Mouse (Mus musculus): ENCODE measurements at regions not wholly inside any gene's neighbourhood (a gene's known extent, or its start where the extent isn't known, plus 50 kb on each side); places are given as distances from the start of the nearest gene placed in this dataset.

DNA sequence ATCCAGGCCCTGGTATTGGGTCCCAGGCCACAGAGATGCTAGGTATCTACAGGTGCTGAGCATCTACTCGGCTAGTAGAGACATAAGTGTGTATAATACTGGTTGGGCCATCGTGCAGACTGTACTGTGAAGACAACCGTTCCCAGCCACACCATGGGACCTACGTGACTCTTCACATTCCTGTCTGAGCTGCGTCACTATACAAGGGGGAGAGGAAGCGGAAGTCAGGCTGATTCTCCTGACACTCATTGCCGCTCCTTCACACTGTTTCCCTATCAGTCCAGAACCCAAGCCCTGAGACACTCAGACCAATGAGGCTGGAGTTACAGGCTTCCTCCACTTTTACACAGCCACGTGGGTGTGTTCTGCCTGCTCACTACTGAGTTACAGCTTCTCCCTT is 181.1 kb downstream of the Ly86 start:
- H3K9ac ChIP-seq (replicated peaks; ENCODE audit: low read length), result no peak overlapping the region
- no peaks in the 10 kb centered on the region for H3K9me3 ChIP-seq (ENCODE audit: low read length)
- no peak overlapping the region for H3K4me2 ChIP-seq (ENCODE audit: low read depth, low read length)
- WGBS, result 87% methylated on average over 8 of the region's 8 CpGs
- no peaks in the 10 kb centered on the region for H3K36me3 ChIP-seq (ENCODE audit: insufficient read depth, low read length)
- no peak overlapping the region for H3K27ac ChIP-seq
- no peak overlapping the region for H3K4me3 ChIP-seq (ENCODE audit: low read length)
- H3K4me1 ChIP-seq (ENCODE audit: insufficient read depth, low read length), result no peaks in the 10 kb centered on the region
- H3K27me3 ChIP-seq (ENCODE audit: insufficient read depth, low read length), result no peaks in the 10 kb centered on the region
- DNase-seq (ENCODE audit: low spot score), result no peak
- no peak for ATAC-seq
- no peak for TF ChIP-seq CTCF (IDR thresholded peaks at IDR 0.05; ENCODE audit: low read depth)

DNA sequence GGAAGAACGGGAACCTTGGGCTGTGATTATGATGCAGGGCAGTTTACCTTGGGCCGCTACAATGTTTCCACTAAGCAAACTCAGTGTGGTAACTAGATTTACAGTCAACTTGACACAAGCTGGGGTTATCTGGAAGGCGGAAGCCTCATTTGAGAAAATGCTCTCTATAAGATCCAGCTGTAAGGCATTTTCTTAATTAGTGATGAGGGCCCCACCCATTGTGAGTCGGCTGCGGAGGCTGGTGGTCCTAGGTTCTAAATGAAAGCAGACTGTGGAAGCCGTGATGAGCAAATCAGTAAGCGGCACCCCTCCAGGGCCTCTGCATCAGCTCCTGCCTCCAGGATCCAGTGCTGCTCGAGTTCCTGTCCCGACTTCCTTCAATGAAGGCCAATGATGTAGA is 183.4 kb downstream of the Ly86 start:
- Histone ChIP-seq H3K9me3 (ENCODE audit: low read length) (no peaks in the 10 kb centered on the region), H3K27me3 (ENCODE audit: insufficient read depth, low read length) (no peaks in the 10 kb centered on the region), H3K27ac (no peak overlapping the region), H3K4me3 (ENCODE audit: low read length) (no peak overlapping the region), H3K4me2 (ENCODE audit: low read depth, low read length) (no peak overlapping the region), H3K4me1 (ENCODE audit: insufficient read depth, low read length) (no peaks in the 10 kb centered on the region), H3K9ac (replicated peaks; ENCODE audit: low read length) (no peak overlapping the region), H3K36me3 (ENCODE audit: insufficient read depth, low read length) (no peaks in the 10 kb centered on the region)
- DNase-seq (ENCODE audit: low spot score) (no peak), ATAC-seq (no peak)
- WGBS, result 66% methylated on average over 9 of the region's 9 CpGs
- TF ChIP-seq CTCF (IDR thresholded peaks at IDR 0.05; ENCODE audit: low read depth), result no peak

DNA sequence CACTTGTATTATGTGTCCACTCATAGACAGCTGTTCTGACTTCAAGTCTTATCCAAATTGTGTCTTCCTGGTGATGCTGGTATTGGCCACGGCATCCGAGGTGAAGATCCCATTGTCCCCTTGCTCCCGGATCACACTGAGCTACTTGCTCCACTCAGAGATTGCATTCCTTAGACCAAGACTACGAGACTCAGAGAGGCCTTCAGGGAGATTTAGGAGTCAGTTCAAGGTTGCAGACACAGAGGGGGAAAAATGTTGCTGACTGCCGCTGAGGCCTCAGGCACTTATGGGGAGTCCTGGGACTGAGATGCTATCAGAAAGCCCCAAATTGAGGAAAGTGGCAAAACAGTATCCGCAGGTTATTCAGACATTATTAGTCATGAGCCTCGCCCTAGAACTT is 183.9 kb downstream of the Ly86 start:
- Histone ChIP-seq H3K36me3 (ENCODE audit: insufficient read depth, low read length) (no peaks in the 10 kb centered on the region), H3K9ac (replicated peaks; ENCODE audit: low read length) (no peak overlapping the region), H3K9me3 (ENCODE audit: low read length) (no peaks in the 10 kb centered on the region), H3K4me3 (ENCODE audit: low read length) (no peak overlapping the region), H3K27me3 (ENCODE audit: insufficient read depth, low read length) (no peaks in the 10 kb centered on the region), H3K27ac (no peak overlapping the region), H3K4me1 (ENCODE audit: insufficient read depth, low read length) (no peaks in the 10 kb centered on the region), H3K4me2 (ENCODE audit: low read depth, low read length) (no peak overlapping the region)
- TF ChIP-seq CTCF (IDR thresholded peaks at IDR 0.05; ENCODE audit: low read depth), result no peak
- ATAC-seq, result no peak
- 77% methylated on average over 7 of the region's 7 CpGs for WGBS
- no peak for DNase-seq (ENCODE audit: low spot score)

DNA sequence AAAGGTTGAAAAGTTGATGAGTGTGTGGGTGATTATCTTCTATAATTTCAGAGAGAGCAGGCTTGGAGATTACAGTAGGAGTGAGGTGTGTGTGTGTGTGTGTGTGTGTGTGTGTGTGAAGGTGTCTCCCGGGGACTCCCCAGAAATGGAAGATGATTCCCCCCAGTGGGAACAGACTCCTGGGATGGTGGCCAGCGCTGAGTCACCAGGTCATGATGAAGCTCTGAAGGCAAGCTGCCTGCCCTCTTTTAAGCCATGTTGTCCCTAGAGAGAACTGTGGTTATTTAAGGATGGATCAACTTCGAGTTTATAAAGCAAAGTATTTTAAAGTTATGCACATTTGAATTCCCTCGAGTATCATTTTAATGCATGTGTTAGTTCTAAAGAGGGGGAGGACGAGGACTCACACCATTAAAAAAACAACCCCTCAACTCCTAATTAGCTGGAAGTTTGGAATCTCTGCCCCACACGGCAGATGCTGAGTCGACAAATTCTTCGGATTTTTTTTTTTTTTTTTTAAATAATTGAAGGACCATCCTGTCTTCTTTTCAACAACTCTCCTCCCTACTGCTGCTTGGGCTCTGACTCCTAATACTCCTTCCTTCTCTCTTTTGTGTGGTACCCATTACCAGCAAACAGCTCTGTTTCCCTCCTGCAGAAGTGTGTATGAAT is 186.6 kb downstream of the Ly86 start:
- no peaks in the 10 kb centered on the region for H3K36me3 ChIP-seq (ENCODE audit: insufficient read depth, low read length)
- WGBS, result 71% methylated on average over 8 of the region's 8 CpGs
- TF ChIP-seq CTCF (IDR thresholded peaks at IDR 0.05; ENCODE audit: low read depth), result no peak

GRCm38 (mm10) chr13:37532596-37533170 is 187.7 kb downstream of the Ly86 start:
- Histone ChIP-seq H3K36me3 (ENCODE audit: insufficient read depth, low read length) (no peaks in the 10 kb centered on the region), H3K9me3 (ENCODE audit: low read length) (no peaks in the 10 kb centered on the region), H3K4me3 (ENCODE audit: low read length) (no peak overlapping the region), H3K27ac (no peak overlapping the region), H3K4me2 (ENCODE audit: low read depth, low read length) (no peak overlapping the region), H3K4me1 (ENCODE audit: insufficient read depth, low read length) (no peaks in the 10 kb centered on the region), H3K27me3 (ENCODE audit: insufficient read depth, low read length) (no peaks in the 10 kb centered on the region), H3K9ac (replicated peaks; ENCODE audit: low read length) (no peak overlapping the region)
- no peak for DNase-seq (ENCODE audit: low spot score)
- ATAC-seq, result no peak
- WGBS, result 50% methylated on average over 7 of the region's 7 CpGs
- no peak for TF ChIP-seq CTCF (IDR thresholded peaks at IDR 0.05; ENCODE audit: low read depth)

More for the DNA sequence above, 186.6 kb downstream of the Ly86 start:
- Histone ChIP-seq H3K9me3 (ENCODE audit: low read length) (no peaks in the 10 kb centered on the region), H3K4me2 (ENCODE audit: low read depth, low read length) (no peak overlapping the region), H3K4me1 (ENCODE audit: insufficient read depth, low read length) (no peaks in the 10 kb centered on the region), H3K4me3 (ENCODE audit: low read length) (no peak overlapping the region), H3K9ac (replicated peaks; ENCODE audit: low read length) (no peak overlapping the region), H3K27me3 (ENCODE audit: insufficient read depth, low read length) (no peaks in the 10 kb centered on the region), H3K27ac (no peak overlapping the region)
- no peak for DNase-seq (ENCODE audit: low spot score)
- no peak for ATAC-seq

- 78% methylated on average over 4 of the region's 4 CpGs for WGBS
- H3K4me2 ChIP-seq (ENCODE audit: low read depth, low read length), result no peak overlapping the region
These were observed 188.8 kb downstream of the Ly86 start for GRCm38 (mm10) chr13:37533851-37534250.

GRCm38 (mm10) chr13:37537330-37537729 is 192.3 kb downstream of the Ly86 start:
- H3K27me3 ChIP-seq (ENCODE audit: insufficient read depth, low read length), result no peaks in the 10 kb centered on the region
- H3K36me3 ChIP-seq (ENCODE audit: insufficient read depth, low read length), result no peaks in the 10 kb centered on the region
- no peak for ATAC-seq
- H3K4me1 ChIP-seq (ENCODE audit: insufficient read depth, low read length), result no peaks in the 10 kb centered on the region
- no peak for DNase-seq (ENCODE audit: low spot score)
- H3K9me3 ChIP-seq (ENCODE audit: low read length), result no peaks in the 10 kb centered on the region
- no peak overlapping the region for H3K9ac ChIP-seq (replicated peaks; ENCODE audit: low read length)
- WGBS, result 81% methylated on average over 6 of the region's 6 CpGs
- no peak overlapping the region for H3K4me2 ChIP-seq (ENCODE audit: low read depth, low read length)
- TF ChIP-seq CTCF (IDR thresholded peaks at IDR 0.05; ENCODE audit: low read depth), result no peak
- no peak overlapping the region for H3K4me3 ChIP-seq (ENCODE audit: low read length)
- no peak overlapping the region for H3K27ac ChIP-seq

More at GRCm38 (mm10) chr13:37533851-37534250, 188.8 kb downstream of the Ly86 start:
- TF ChIP-seq CTCF (IDR thresholded peaks at IDR 0.05; ENCODE audit: low read depth), result no peak
- no peaks in the 10 kb centered on the region for H3K9me3 ChIP-seq (ENCODE audit: low read length)
- no peaks in the 10 kb centered on the region for H3K27me3 ChIP-seq (ENCODE audit: insufficient read depth, low read length)
- no peaks in the 10 kb centered on the region for H3K36me3 ChIP-seq (ENCODE audit: insufficient read depth, low read length)
- no peak overlapping the region for H3K27ac ChIP-seq
- DNase-seq (ENCODE audit: low spot score), result no peak
- no peak for ATAC-seq
- no peaks in the 10 kb centered on the region for H3K4me1 ChIP-seq (ENCODE audit: insufficient read depth, low read length)
- H3K9ac ChIP-seq (replicated peaks; ENCODE audit: low read length), result no peak overlapping the region
- no peak overlapping the region for H3K4me3 ChIP-seq (ENCODE audit: low read length)

Data from hindbrain, postnatal 0 days (tissue).